Mouse (Mus musculus): ENCODE results near the gene Ing2.

Gene Ing2

DNA sequence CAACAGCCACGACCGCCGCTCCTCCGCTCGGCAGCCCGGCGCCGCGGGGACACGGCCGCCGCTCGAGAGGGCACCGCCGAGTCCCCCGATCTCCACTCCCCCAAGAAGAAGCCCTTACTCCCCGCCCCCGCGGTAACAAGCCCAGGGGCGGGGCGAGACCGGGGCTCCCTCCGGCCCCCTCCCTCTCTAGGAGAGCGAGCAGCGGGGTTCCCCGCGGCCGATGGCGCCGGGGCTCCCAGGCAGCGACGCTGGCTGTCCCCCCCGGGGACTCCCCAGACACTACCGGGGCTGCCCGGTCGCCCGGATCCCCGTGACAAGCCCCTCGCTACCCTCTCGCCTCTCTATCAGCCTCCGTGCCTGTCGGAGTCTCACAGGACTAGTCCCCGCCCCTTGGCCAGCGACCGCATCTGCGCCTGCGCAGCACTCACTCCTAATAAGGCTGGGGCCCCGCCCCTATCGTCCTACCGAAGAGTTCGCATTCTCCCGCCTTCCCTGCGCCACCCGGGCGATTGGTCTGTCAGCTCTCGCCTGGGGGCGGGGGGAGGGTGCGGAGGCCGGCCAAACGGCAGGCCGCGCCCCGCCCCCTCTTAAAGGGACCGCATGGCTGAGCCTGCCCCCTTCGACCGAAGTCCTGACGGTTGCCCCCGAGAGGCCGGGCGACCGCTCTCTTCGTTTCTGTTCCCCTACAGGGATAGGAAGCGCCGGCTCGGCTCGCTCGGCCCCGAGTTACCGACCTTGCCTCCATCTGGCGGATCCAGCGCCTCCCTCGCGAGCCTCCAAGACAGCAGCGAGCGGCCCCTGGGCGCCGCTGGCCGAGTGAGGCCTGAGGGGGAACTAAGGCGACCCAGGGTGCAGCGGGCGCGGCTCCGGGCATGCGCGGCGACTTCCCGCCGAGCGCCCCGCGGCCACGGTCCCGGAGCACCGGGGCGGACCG is at the start of gene Ing2:
TSS of gene Ing2 (minus strand) at position 780 of the 934 bp plus-strand sequence.
- DNase-seq (ENCODE audit: low read depth, low spot score): peak; percentile 100

GRCm38 (mm10) chr8:47721609-47722008 is 46.3 kb upstream of the Ing2 start:
- no peak for DNase-seq (ENCODE audit: low read depth, low spot score)

DNA sequence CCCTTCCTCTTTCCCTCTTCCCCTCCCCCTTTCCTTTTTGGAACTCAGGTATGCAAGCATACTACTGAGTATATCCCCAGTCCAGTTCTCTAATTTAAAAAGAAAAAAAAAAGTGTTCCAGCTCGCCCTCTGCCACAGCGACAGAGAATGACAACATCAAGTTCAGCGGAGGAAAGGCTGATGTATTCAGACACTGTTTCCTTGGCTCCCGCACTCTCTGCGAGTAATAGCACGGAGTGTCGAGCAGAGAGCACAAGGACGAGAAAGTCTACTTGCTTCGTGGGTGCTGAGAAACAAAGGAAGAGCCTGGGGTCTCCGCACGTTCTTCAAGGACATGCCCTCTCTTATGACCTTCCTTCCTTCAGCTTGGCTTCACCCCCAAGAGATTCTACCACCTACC is 43.3 kb upstream of the Ing2 start:
- no peak for DNase-seq (ENCODE audit: low read depth, low spot score)

- DNase-seq (ENCODE audit: low read depth, low spot score): peak; percentile 93
These were observed 38.7 kb upstream of the Ing2 start, which contains the start of gene Cdkn2aip for GRCm38 (mm10) chr8:47713761-47714745. Cdkn2aip (minus strand) TSS chr8:47713932.

- DNase-seq (ENCODE audit: low read depth, low spot score): no peak
These were observed 37.9 kb upstream of the Ing2 start for GRCm38 (mm10) chr8:47713171-47713663.

DNA sequence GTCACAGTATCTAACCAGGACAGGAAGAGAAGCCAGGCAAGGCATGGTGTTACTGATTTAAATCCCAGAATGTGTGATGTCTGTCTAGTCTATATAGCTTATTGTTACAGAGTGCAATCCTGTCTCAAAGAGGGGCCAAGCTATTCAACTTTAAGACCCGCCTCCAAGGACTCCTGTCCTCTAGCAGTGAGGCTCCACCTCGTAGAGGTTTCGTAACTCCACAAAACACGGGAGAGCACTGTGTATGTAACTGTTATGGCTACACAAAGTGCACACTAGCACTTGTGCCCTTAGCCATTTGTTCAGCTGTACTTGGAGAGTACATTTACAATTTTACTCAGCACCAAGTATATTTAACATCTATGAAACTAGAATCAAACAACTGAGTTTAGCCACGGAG is 32.8 kb upstream of the Ing2 start:
- DNase-seq (ENCODE audit: low read depth, low spot score): no peak

- no peak for DNase-seq (ENCODE audit: low read depth, low spot score)
These were observed 31.4 kb upstream of the Ing2 start for GRCm38 (mm10) chr8:47706746-47707145.

DNA sequence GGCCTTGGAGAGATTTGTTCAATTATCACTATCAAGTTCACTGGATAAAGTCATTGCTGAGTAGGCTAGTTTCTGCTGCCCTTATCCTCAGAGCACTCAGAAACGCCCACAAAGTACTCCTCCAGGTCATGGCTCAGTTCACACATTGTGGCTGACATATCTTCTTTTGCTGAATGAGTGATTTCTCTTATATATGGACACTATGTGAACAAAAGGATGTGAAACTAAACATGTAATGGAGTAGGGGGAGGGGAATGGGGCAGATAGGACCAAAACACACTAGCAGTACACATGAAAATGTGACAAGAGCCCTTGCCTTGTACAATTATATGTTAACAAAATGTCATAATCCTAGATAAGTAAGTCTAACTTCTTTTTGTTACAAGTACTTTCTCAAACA is 27.0 kb upstream of the Ing2 start:
- DNase-seq (ENCODE audit: low read depth, low spot score): no peak

DNA sequence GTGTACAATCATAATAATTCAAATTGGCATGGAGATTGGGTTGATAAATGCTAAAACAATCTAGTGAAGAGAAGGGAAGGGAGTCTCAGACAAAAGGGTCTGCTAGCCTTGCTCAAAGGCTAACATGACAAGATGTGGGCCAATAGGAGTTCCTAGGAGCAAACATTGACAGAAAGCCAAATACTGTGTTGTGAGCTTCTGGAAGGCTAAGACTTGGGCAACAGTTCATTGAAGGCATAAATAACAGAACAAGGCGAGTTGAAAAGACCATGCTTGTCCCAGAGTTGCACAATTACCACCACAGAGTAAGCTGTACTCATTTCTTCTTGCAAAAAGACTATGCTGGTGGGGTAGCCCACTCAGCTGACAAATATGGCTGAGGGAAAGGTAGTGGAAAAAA is 22.3 kb upstream of the Ing2 start:
- DNase-seq (ENCODE audit: low read depth, low spot score): no peak

DNA sequence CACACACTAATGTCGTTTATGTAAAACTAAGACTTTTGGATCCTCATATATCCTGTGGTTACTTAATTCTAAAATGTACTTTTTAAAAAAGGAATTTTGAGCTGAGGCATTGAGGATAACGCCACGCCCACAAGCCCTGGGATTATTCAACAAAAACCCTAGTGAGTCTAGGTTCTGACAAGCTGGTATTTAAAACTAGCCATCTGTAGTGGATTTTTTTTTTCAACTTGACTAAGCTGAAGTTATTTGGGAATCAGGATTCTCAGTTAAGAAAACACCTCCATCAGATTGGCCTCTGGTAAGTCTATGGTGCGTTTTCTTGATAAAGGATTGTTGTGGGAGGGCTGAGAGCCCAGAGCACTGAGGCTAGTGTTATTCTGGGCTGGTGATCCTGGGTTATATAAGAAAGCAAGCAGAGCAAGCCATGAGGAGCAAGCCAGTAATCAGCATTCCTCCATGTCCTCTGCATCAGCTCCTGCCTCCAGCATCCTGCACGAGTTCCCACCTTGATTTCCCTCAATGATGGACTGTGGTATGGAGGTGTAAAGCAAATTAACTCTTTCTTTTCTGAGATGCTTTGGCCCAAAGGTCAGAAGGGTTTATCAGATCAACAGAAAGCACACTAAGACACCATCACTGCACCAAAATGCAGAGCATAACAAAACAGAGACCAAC is 20.2 kb upstream of the Ing2 start:
- no peak for DNase-seq (ENCODE audit: low read depth, low spot score)

- peak; percentile 59 for DNase-seq (ENCODE audit: low read depth, low spot score)
These were observed 17.8 kb upstream of the Ing2 start for GRCm38 (mm10) chr8:47693119-47693518.

DNA sequence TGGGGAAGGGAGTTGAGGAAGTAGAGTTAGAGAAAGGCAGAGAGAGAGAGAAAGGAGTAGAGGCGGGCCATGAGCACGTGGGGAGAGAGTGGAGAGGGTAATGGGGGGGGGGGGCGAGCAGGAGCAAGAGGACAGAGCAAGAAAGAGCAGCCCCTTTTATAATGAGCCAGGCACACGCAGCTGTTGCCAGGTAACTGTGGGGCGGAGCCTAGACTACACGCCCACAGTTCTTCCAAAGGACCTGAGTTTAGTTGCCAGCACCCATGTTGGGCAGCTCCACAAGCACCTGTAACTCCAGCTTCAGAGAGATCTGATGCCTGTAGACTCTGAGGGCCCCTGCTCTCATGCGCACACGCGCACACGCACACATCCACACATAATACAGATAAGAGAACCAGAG is 16.5 kb upstream of the Ing2 start:
- no peak for DNase-seq (ENCODE audit: low read depth, low spot score)

- no peak for DNase-seq (ENCODE audit: low read depth, low spot score)
These were observed 15.9 kb upstream of the Ing2 start for GRCm38 (mm10) chr8:47691303-47691702.

DNA sequence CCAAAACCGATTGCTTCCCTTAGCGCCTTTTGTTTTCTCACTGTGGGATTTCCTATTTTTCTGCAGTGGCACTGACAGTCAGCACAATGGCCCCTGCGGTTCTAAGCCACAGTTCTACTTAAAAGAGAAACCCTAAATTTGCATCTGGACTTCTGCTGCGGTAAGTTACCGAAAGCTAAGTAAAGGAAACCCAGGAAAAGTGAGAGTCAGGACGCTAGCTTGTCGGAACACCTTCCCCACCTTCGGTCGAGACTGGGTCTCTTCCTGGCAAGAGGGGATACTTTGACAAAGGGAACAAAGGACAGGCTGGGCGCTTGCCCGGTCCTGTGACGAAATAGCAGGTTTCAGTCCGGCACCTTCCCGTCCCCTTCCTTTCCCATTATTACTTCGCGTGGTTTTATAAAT is 15.3 kb upstream of the Ing2 start:
- peak; percentile 14 for DNase-seq (ENCODE audit: low read depth, low spot score)

DNA sequence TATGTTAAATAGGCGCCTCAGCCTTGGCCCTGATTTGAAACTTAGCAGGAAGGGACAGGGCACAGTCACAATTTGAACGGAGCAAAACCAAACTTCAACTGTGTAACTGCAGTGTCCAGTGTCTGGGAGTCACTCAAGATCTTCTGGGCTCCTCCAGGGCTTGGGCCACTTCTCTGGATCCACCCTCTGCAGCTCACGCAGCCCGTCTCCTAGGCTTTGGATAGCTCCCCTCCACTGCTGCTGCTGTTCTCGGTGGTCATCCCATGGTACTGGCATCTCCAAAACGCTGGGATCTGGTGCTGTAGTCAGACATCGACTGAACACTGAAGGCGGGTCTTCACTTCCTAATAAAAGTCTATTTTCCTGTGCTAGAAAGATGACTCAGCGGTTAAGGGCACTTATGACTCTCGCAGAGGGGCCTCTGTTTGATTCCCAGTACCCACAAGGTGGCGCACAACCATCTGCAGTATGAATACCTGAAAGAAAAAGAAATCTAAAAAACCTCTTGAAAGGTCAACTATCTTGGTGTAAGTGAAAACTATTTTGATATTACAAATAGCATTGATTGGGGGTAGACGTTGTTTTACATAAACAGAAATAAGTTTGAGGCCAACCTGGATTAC is 14.5 kb upstream of the Ing2 start:
- DNase-seq (ENCODE audit: low read depth, low spot score): peak; percentile 11

DNA sequence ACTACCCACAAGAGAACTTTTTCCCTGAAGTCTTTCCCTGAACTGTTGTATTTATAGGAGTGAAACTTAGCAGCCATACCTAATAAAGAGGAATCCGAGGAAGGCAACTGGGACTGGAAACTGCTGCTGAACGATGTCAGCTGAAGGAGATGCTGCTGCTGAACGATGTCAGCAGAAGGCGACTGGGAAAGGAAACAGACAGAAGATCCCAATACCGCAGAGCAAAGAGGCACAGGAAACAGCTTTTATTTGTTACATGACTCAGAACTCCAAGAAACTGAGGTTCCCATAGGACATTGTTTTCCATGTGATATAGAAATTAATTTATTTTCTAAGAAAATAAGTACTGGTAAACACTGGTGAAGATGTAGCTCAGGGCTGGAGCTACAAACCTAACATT is 9.1 kb upstream of the Ing2 start:
- DNase-seq (ENCODE audit: low read depth, low spot score): no peak

GRCm38 (mm10) chr8:47683994-47684393 is 8.6 kb upstream of the Ing2 start:
- no peak for DNase-seq (ENCODE audit: low read depth, low spot score)

- DNase-seq (ENCODE audit: low read depth, low spot score): no peak
These were observed 5.0 kb upstream of the Ing2 start for GRCm38 (mm10) chr8:47680306-47680705.

GRCm38 (mm10) chr8:47679603-47680002 is 4.2 kb upstream of the Ing2 start:
- DNase-seq (ENCODE audit: low read depth, low spot score): no peak

DNA sequence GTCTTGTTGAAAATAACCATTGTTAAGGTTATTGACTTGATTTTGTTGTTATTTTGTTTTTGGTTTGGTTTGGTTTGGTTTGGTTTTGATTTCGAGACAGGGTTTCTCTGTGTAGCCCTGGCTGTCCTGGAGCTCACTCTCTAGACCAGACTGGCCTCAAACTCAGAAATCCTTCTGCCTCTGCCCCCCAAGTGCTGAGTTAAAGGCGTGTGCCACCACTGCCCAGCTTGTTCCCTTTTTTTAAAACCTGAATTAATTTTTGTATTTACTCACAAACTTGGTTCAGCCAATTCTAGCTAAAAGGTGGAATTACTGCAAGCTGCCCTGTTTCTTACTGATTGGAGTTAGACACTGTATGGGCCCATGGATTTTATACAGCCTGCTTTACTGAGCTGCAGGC is 1.3 kb upstream of the Ing2 start:
- no peak for DNase-seq (ENCODE audit: low read depth, low spot score)

- DNase-seq (ENCODE audit: low read depth, low spot score): no peak
These were observed 868 bp upstream of the Ing2 start for GRCm38 (mm10) chr8:47676224-47676623.

All from embryo, embryonic 11.5 days (tissue).